Mouse (Mus musculus) testis, adult 2 months (tissue): ENCODE data around the gene Cox19.

Experiments
- CTCF ChIP-seq: fragments of 200-500 bp; IDR thresholded peaks from 2 replicates; pipeline ENCODE4 v1.5.1; 2012; ENCODE audit warnings: low read depth, mild to moderate bottlenecking, inconsistent platforms, low read length, moderate library complexity; ENCODE audit not compliant: control insufficient read depth, insufficient read depth, insufficient replicate concordance
- POLR2A ChIP-seq: fragments of 200-500 bp; IDR thresholded peaks from 2 replicates; pipeline ENCODE4 v1.6.1; 2012; ENCODE audit warnings: low read depth, mild to moderate bottlenecking, inconsistent platforms, low read length, moderate library complexity; ENCODE audit not compliant: control insufficient read depth

DNA sequence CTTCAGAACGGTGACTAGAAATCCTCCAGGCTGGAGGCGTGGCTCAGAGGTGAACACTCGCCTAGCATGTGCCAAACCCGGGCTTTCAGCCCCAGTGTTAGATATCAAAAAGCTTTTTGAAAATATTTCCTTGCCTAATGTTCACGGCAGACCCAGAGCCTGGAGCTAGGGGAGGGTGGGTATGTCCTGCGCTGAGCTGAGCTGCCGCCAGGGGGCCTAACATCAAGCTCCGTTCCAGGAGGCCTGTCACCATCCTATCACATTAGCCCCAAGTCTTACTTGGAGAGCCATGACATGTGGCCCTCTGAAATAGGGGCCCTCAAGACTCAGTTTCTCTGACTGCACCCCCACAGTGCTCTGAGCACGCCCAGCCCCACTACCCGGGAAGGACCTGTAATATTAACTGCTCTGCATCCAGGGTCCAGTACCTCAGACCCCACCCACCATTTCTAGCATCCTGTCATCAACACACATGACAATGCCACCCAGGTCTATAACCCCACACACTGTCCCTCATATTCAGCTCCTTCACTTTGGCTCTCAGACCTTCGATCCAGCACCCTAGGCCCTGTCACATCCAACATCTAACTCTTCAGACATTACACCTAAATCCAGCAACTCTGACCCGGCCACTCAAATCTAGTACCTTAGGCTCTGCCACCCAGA is 7.1 kb downstream of the Cox19 start:
- TF ChIP-seq CTCF (peak; percentile 73; the same call in 1 of the 2 replicates), POLR2A (no peak)
